Mouse (Mus musculus): Measurements from ENCODE around the gene Med21. TPM values are rescaled to one million over a fixed set of nuclear protein-coding genes. Genes with fewer than 3 reads are reported as not detected.
A peak's percentile ranks its signal among the peaks of the same experiment; 100 is the strongest.

Gene Med21
- polyA plus RNA-seq (2015; fragmentation: Nextera tagmentation; extraction: Ambion mirVana): 87.5 and 87.6 TPM in 2 replicates

- Histone ChIP-seq H3K4me2 (replicated peaks; ENCODE audit: low read depth) (peak within 1 kb of the TSS; percentile 79), H3K27ac (ENCODE audit: low read depth, low read length) (peak within 1 kb of the TSS; percentile 87), H3K4me1 (replicated peaks; ENCODE audit: control insufficient read depth, insufficient read depth, low read length) (peaks cover 4% of the 10 kb centered on the region; the same call in 1 of the 2 replicates), H3K4me3 (ENCODE audit: low read depth, low read length) (peak within 1 kb of the TSS; percentile 76), H3K27me3 (replicated peaks; ENCODE audit: control insufficient read depth, insufficient read depth, low read length) (no peaks in the 10 kb centered on the region), H3K36me3 (ENCODE audit: control insufficient read depth, insufficient read depth) (no peaks in the 10 kb centered on the region), H3K9me3 (ENCODE audit: control insufficient read depth) (no peaks in the 10 kb centered on the region), H3K9ac (ENCODE audit: low read depth, low read length) (peak within 1 kb of the TSS; percentile 83)
- WGBS: under 1% methylated on average over 60 of the region's 60 CpGs
- peak; percentile 64 for TF ChIP-seq CTCF (IDR thresholded peaks at IDR 0.05; ENCODE audit: low read depth)
- ATAC-seq: peak; percentile 94
These were observed at the start of gene Med21, which contains the start of gene Tm7sf3 for GRCm38 (mm10) chr6:146642276-146643183. Med21 (plus strand) TSS chr6:146642547. Tm7sf3 (minus strand) TSS chr6:146642824.

- H3K9me3 ChIP-seq (ENCODE audit: control insufficient read depth): no peaks in the 10 kb centered on the region
- no peak overlapping the region for H3K4me2 ChIP-seq (replicated peaks; ENCODE audit: low read depth)
- TF ChIP-seq CTCF (IDR thresholded peaks at IDR 0.05; ENCODE audit: low read depth): no peak
- WGBS: 90% methylated on average over 4 of the region's 4 CpGs
- ATAC-seq: no peak
- H3K27me3 ChIP-seq (replicated peaks; ENCODE audit: control insufficient read depth, insufficient read depth, low read length): no peaks in the 10 kb centered on the region
- H3K9ac ChIP-seq (ENCODE audit: low read depth, low read length): no peak overlapping the region
- H3K36me3 ChIP-seq (ENCODE audit: control insufficient read depth, insufficient read depth): peaks cover 74% of the 10 kb centered on the region
- no peaks in the 10 kb centered on the region for H3K4me1 ChIP-seq (replicated peaks; ENCODE audit: control insufficient read depth, insufficient read depth, low read length)
- H3K4me3 ChIP-seq (ENCODE audit: low read depth, low read length): no peak overlapping the region
- H3K27ac ChIP-seq (ENCODE audit: low read depth, low read length): no peak overlapping the region
These were observed 39.7 kb upstream of the Med21 start for GRCm38 (mm10) chr6:146602601-146603000.

DNA sequence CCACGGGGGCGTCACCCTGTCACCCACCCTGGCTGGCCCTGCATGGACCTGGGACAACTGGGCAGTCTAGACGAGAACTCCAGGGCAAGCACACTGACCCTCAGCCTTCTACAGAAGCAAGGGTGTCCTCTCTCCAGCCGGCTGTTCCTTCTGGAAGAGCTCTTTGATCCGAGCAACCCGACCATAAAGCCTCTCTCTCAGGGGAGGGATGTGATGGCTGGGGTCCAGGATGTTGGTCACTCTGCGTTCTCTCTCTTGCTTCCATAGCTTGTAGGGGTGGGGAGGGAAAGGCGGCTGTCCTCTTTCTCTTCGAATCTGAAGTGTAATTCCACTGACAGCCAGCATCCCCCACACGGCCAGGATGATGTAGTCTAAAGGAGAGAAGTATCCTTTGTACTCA lies 38.7 kb upstream of the Med21 start:
- WGBS: 90% methylated on average over 10 of the region's 10 CpGs

GRCm38 (mm10) chr6:146611385-146611784 lies 31.0 kb upstream of the Med21 start:
- Histone ChIP-seq H3K27me3 (replicated peaks; ENCODE audit: control insufficient read depth, insufficient read depth, low read length) (no peaks in the 10 kb centered on the region), H3K9ac (ENCODE audit: low read depth, low read length) (no peak overlapping the region), H3K4me2 (replicated peaks; ENCODE audit: low read depth) (no peak overlapping the region), H3K9me3 (ENCODE audit: control insufficient read depth) (no peaks in the 10 kb centered on the region), H3K36me3 (ENCODE audit: control insufficient read depth, insufficient read depth) (peaks cover 74% of the 10 kb centered on the region), H3K27ac (ENCODE audit: low read depth, low read length) (no peak overlapping the region), H3K4me3 (ENCODE audit: low read depth, low read length) (no peak overlapping the region), H3K4me1 (replicated peaks; ENCODE audit: control insufficient read depth, insufficient read depth, low read length) (no peaks in the 10 kb centered on the region)
- WGBS: 77% methylated on average over 6 of the region's 6 CpGs
- no peak for TF ChIP-seq CTCF (IDR thresholded peaks at IDR 0.05; ENCODE audit: low read depth)
- ATAC-seq: no peak

More for the DNA sequence above, 38.7 kb upstream of the Med21 start:
- H3K9ac ChIP-seq (ENCODE audit: low read depth, low read length): no peak overlapping the region
- TF ChIP-seq CTCF (IDR thresholded peaks at IDR 0.05; ENCODE audit: low read depth): no peak
- H3K27me3 ChIP-seq (replicated peaks; ENCODE audit: control insufficient read depth, insufficient read depth, low read length): no peaks in the 10 kb centered on the region
- H3K4me1 ChIP-seq (replicated peaks; ENCODE audit: control insufficient read depth, insufficient read depth, low read length): no peaks in the 10 kb centered on the region
- H3K4me2 ChIP-seq (replicated peaks; ENCODE audit: low read depth): no peak overlapping the region
- no peak overlapping the region for H3K27ac ChIP-seq (ENCODE audit: low read depth, low read length)
- H3K4me3 ChIP-seq (ENCODE audit: low read depth, low read length): no peak overlapping the region
- no peaks in the 10 kb centered on the region for H3K9me3 ChIP-seq (ENCODE audit: control insufficient read depth)
- peaks cover 80% of the 10 kb centered on the region for H3K36me3 ChIP-seq (ENCODE audit: control insufficient read depth, insufficient read depth)
- ATAC-seq: no peak

- Histone ChIP-seq H3K9ac (ENCODE audit: low read depth, low read length) (no peak overlapping the region), H3K4me2 (replicated peaks; ENCODE audit: low read depth) (no peak overlapping the region), H3K9me3 (ENCODE audit: control insufficient read depth) (no peaks in the 10 kb centered on the region), H3K27ac (ENCODE audit: low read depth, low read length) (no peak overlapping the region), H3K4me3 (ENCODE audit: low read depth, low read length) (no peak overlapping the region), H3K4me1 (replicated peaks; ENCODE audit: control insufficient read depth, insufficient read depth, low read length) (no peaks in the 10 kb centered on the region), H3K27me3 (replicated peaks; ENCODE audit: control insufficient read depth, insufficient read depth, low read length) (no peaks in the 10 kb centered on the region), H3K36me3 (ENCODE audit: control insufficient read depth, insufficient read depth) (peaks cover 74% of the 10 kb centered on the region)
- TF ChIP-seq CTCF (IDR thresholded peaks at IDR 0.05; ENCODE audit: low read depth): no peak
- 75% methylated on average over 7 of the region's 7 CpGs for WGBS
- ATAC-seq: no peak
These were observed 30.4 kb upstream of the Med21 start for GRCm38 (mm10) chr6:146611897-146612296.

DNA sequence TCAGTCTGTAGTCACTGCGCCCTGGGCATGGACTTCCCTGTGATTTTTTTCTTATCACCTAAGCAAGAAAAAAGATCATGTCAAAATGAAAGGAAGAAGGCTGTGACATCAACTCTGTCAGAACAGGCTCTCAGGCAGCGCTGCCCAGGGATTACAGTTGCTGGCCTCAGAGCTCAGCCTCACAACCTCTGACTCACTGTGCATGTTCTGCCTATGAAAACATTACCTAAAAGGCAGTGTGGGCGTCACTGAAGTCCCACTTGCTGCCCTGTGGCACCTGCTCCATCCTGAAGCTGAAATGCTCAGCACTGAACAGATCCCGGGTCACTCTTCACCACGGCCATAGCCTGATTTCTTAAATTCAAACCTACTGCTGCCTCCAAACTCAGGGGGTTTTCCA lies 29.6 kb upstream of the Med21 start:
- 92% methylated on average over 5 of the region's 5 CpGs for WGBS
- no peaks in the 10 kb centered on the region for H3K27me3 ChIP-seq (replicated peaks; ENCODE audit: control insufficient read depth, insufficient read depth, low read length)
- H3K36me3 ChIP-seq (ENCODE audit: control insufficient read depth, insufficient read depth): peaks cover 75% of the 10 kb centered on the region
- no peak for ATAC-seq
- H3K4me2 ChIP-seq (replicated peaks; ENCODE audit: low read depth): no peak overlapping the region
- no peaks in the 10 kb centered on the region for H3K4me1 ChIP-seq (replicated peaks; ENCODE audit: control insufficient read depth, insufficient read depth, low read length)
- H3K4me3 ChIP-seq (ENCODE audit: low read depth, low read length): no peak overlapping the region
- no peak overlapping the region for H3K9ac ChIP-seq (ENCODE audit: low read depth, low read length)
- no peak for TF ChIP-seq CTCF (IDR thresholded peaks at IDR 0.05; ENCODE audit: low read depth)
- H3K27ac ChIP-seq (ENCODE audit: low read depth, low read length): no peak overlapping the region
- no peaks in the 10 kb centered on the region for H3K9me3 ChIP-seq (ENCODE audit: control insufficient read depth)

Measured in intestine, postnatal 0 days (tissue).